Mouse (Mus musculus) embryonic facial prominence, embryonic 15.5 days (tissue): ENCODE results near the gene Arcn1. TPM values are rescaled to one million over a fixed set of nuclear protein-coding genes. Genes with fewer than 3 reads are reported as not detected.

Experiments used
- ATAC-seq: fragments of 200-750 bp; cut with Nextera tagmentation; 2 replicates; pipeline ENCODE4 v1.8.0; 2017; ENCODE audit warnings: low read depth, moderate TSS enrichment; ENCODE audit not compliant: insufficient number of reproducible peaks, low FRiP score, low TSS enrichment
- H3K27ac ChIP-seq: fragments of 300-500 bp; sonication (generic); replicated peaks from 2 replicates; pipeline ENCODE4 v1.5.1; 2015; ENCODE audit warnings: mild to moderate bottlenecking, inconsistent platforms
- H3K27me3 ChIP-seq: fragments of 300-500 bp; sonication (generic); 2 replicates; pipeline ENCODE4 v1.6.1; 2015; ENCODE audit warnings: inconsistent platforms
- H3K36me3 ChIP-seq: fragments of 300-500 bp; sonication (generic); 2 replicates; pipeline ENCODE4 v1.6.1; 2015; ENCODE audit warnings: mild to moderate bottlenecking, inconsistent platforms
- H3K4me1 ChIP-seq: fragments of 300-500 bp; sonication (generic); 2 replicates; pipeline ENCODE4 v1.6.1; 2015; ENCODE audit warnings: inconsistent platforms
- H3K4me2 ChIP-seq: fragments of 300-500 bp; sonication (generic); replicated peaks from 2 replicates; pipeline ENCODE4 v1.6.1; 2015; ENCODE audit warnings: mild to moderate bottlenecking, inconsistent platforms
- H3K4me3 ChIP-seq: fragments of 300-500 bp; sonication (generic); replicated peaks from 2 replicates; pipeline ENCODE4 v1.5.1; 2015; ENCODE audit warnings: mild to moderate bottlenecking, inconsistent platforms
- H3K9ac ChIP-seq: fragments of 300-500 bp; sonication (generic); 2 replicates; pipeline ENCODE4 v1.6.1; 2015; ENCODE audit warnings: inconsistent platforms
- H3K9me3 ChIP-seq: fragments of 300-500 bp; sonication (generic); replicated peaks from 2 replicates; pipeline ENCODE4 v1.6.1; 2016; ENCODE audit warnings: inconsistent platforms
- WGBS: fragments of 180-500 bp; shearing (Covaris S2); methylation state at CpG from one replicate; pipeline ENCODE4 v1.1.7; 2015; 5-methylcytosine and 5-hydroxymethylcytosine counted together
- polyA plus RNA-seq: library from polyadenylated mRNA; unstranded; fragments of >200 nt; fragmentation: Nextera tagmentation; extraction: Ambion mirVana; gene quantifications from 2 replicates; pipeline ENCODE4 v1.2.1, GENCODE M21; 2015

Gene Arcn1
- polyA plus RNA-seq, 1 experiment from 2014 or later, result 195 TPM

DNA sequence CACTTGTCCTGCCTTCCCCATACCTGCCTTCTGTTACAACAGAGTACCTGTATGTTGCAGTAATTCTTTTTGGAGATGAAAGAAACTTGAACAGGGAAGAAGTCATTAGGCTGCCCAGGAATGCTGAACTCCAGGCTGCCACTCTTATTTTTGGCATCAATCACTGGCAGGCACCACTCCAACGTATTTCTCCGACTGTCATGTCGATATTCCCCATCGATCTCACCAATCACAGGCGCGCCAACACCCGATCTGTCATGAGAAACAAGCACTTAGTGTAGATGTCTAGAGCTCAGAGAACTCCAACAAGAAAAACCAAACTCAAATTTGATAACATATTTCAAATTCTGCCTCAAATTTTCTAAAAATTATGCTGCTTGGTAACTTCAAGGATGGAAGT is 22.3 kb downstream of the Arcn1 start:
- H3K36me3 ChIP-seq, result peaks cover 75% of the 10 kb centered on the region
- 93% methylated on average over 7 of the region's 7 CpGs for WGBS

GRCm38 (mm10) chr9:44740663-44741192 is 26.9 kb downstream of the Arcn1 start:
- no peaks in the 10 kb centered on the region for H3K9me3 ChIP-seq
- H3K4me1 ChIP-seq, result peaks cover 19% of the 10 kb centered on the region; the same call in 1 of the 2 replicates
- peaks cover 38% of the 10 kb centered on the region for H3K36me3 ChIP-seq
- no peak overlapping the region for H3K4me3 ChIP-seq
- no peak for ATAC-seq
- no peak overlapping the region for H3K9ac ChIP-seq
- no peak overlapping the region for H3K4me2 ChIP-seq
- WGBS, result 86% methylated on average over 1 of the region's 1 CpGs
- no peak overlapping the region for H3K27ac ChIP-seq
- no peaks in the 10 kb centered on the region for H3K27me3 ChIP-seq

More for the DNA sequence above, 22.3 kb downstream of the Arcn1 start:
- H3K27ac ChIP-seq, result no peak overlapping the region
- ATAC-seq, result no peak
- no peaks in the 10 kb centered on the region for H3K9me3 ChIP-seq
- H3K4me3 ChIP-seq, result no peak overlapping the region
- no peak overlapping the region for H3K9ac ChIP-seq
- no peak overlapping the region for H3K4me2 ChIP-seq
- no peaks in the 10 kb centered on the region for H3K4me1 ChIP-seq
- H3K27me3 ChIP-seq, result no peaks in the 10 kb centered on the region

DNA sequence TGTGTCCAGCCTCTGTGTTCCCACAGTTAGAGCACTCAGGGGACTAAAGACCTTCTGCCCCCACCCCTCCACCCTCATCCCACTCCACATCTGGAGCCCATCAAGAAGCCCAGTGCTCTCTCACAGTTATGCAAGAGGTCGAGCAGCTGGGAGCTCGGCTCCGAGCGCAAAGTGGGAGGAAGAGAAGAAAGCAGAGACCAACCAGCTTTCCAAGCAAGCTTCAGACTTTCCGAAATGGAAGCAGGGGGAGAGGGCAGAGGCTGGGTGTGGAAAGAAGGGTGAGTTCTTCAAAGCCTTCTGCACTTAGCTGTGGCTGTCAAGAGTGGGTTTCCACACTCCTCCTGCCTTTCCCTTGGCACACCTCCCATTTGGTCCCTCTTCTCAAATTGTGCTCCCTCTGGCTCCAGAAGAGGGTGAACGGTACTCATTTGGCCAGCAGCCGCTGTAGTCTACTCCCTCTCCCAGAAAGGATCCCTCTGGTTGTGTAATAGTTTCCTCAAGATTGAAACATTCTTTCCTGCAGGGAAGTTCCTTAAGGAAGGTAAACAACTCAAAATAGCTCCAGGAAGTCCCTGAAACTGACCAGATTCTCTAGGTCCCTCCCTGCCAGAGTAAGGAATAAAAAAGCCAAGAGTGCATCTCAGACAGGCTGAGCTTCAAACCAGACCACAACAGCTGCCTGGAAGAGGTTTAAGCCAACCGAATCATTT is 30.2 kb downstream of the Arcn1 start:
- Histone ChIP-seq H3K9me3 (no peaks in the 10 kb centered on the region), H3K4me3 (0 out of 2 replicates have a peak overlapping the region, but pooled peaks have one; percentile 9), H3K36me3 (peaks cover 5% of the 10 kb centered on the region), H3K4me1 (peaks cover 53% of the 10 kb centered on the region), H3K27ac (peak overlapping the region; percentile 87), H3K9ac (no peak overlapping the region), H3K4me2 (peak overlapping the region; percentile 21), H3K27me3 (peaks cover 5% of the 10 kb centered on the region; the same call in 1 of the 2 replicates)
- peak; percentile 39 for ATAC-seq
- 20% methylated on average over 8 of the region's 8 CpGs for WGBS

GRCm38 (mm10) chr9:44736301-44736700 is 31.3 kb downstream of the Arcn1 start:
- WGBS, result 65% methylated on average over 2 of the region's 2 CpGs
- H3K27me3 ChIP-seq, result peaks cover 6% of the 10 kb centered on the region; the same call in 1 of the 2 replicates
- 0 out of 2 replicates have a peak overlapping the region, but pooled peaks have one; percentile 5 for H3K27ac ChIP-seq
- no peak overlapping the region for H3K4me3 ChIP-seq
- H3K36me3 ChIP-seq, result no peaks in the 10 kb centered on the region; the same call in 1 of the 2 replicates
- H3K9ac ChIP-seq, result no peak overlapping the region
- H3K4me2 ChIP-seq, result no peak overlapping the region
- no peak for ATAC-seq
- H3K4me1 ChIP-seq, result peaks cover 56% of the 10 kb centered on the region
- no peaks in the 10 kb centered on the region for H3K9me3 ChIP-seq

DNA sequence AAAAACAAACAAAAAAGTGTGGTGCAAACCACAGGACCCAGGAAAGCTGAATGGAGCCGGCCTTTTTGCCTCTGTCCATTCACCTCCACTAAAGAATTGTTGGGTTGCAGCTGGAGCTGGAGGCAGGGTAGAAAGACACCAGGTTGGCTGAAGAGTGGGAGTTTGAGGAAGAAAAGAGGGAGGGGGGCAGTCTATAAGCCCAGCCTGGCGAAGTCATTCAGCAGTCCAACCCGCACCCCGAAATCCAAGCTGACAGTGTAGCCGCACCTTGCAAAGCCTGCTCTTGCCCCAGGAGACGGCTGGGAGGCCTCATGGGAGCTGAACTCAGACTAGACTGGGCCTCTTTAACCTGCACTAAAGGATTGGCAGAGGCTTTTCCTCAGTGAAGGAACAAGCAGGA is 31.8 kb downstream of the Arcn1 start:
- 0 out of 2 replicates have a peak overlapping the region, but pooled peaks have one; percentile 5 for H3K27ac ChIP-seq
- H3K4me2 ChIP-seq, result no peak overlapping the region
- H3K4me1 ChIP-seq, result peaks cover 56% of the 10 kb centered on the region
- H3K9ac ChIP-seq, result no peak overlapping the region
- peaks cover 6% of the 10 kb centered on the region; the same call in 1 of the 2 replicates for H3K27me3 ChIP-seq
- WGBS, result 58% methylated on average over 6 of the region's 6 CpGs
- H3K9me3 ChIP-seq, result no peaks in the 10 kb centered on the region
- H3K4me3 ChIP-seq, result no peak overlapping the region
- H3K36me3 ChIP-seq, result no peaks in the 10 kb centered on the region
- no peak for ATAC-seq

GRCm38 (mm10) chr9:44734524-44735494 is 32.8 kb downstream of the Arcn1 start, which contains the start of gene Phldb1:
Phldb1 (minus strand) TSS chr9:44735198.
- H3K4me1 ChIP-seq, result peaks cover 56% of the 10 kb centered on the region
- H3K4me3 ChIP-seq, result peak within 1 kb of the TSS; percentile 63
- H3K9ac ChIP-seq, result peak within 1 kb of the TSS; percentile 37
- H3K27me3 ChIP-seq, result peaks cover 6% of the 10 kb centered on the region; the same call in 1 of the 2 replicates
- no peaks in the 10 kb centered on the region for H3K36me3 ChIP-seq
- H3K9me3 ChIP-seq, result no peaks in the 10 kb centered on the region
- peak within 1 kb of the TSS; percentile 97 for H3K4me2 ChIP-seq
- WGBS, result under 1% methylated on average over 47 of the region's 47 CpGs
- peak; percentile 83 for ATAC-seq
- H3K27ac ChIP-seq, result peak within 1 kb of the TSS; percentile 81

DNA sequence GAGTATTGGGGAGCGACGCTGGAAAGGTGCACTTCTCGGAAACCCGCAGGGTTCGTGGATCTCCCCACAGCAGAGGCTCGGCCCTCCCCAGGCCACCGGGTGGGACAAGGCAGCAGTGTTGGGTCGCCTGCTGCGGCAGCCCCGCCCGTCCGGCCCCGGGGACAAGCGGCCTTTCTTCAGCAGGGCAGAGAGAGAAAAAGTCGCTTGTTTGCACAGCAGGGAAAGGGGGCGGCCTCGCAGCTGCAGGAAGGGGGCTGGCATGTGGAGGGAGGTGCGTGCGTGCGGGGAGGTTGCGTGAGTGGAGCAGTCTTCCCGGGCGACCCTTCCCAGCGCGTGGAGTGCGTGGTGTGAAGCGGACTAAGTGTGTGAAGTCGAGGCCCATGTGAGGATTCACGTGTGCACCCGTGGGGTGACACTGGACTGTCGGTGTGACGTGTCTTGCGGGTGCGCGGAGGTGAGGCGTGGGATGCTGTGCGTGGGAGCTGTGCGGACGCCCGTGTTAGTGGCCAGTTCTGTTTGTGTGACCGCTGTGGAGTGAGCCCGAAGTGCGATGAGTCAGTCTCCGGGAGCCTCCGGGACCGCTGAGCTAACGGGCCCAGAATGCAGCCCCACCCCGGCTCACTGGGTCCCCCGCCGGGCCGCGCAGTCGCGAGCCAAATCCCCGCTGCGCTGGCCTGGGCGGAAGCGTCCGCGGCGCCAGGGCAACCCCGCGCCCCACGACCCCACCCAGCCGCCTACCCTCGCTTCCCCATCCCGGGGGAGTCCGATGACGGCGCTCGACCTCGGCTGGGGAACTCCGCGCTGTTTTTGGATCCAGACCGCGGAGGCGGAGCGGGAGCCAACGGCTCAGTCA is 33.7 kb downstream of the Arcn1 start:
- H3K4me3 ChIP-seq, result peak overlapping the region; percentile 63
- no peaks in the 10 kb centered on the region for H3K9me3 ChIP-seq
- peak overlapping the region; percentile 81 for H3K27ac ChIP-seq
- peaks cover 6% of the 10 kb centered on the region; the same call in 1 of the 2 replicates for H3K27me3 ChIP-seq
- H3K4me2 ChIP-seq, result peak overlapping the region; percentile 97
- WGBS, result 1% methylated on average over 78 of the region's 79 CpGs
- peak; percentile 34 for ATAC-seq
- peak overlapping the region; percentile 37 for H3K9ac ChIP-seq
- peaks cover 56% of the 10 kb centered on the region for H3K4me1 ChIP-seq
- H3K36me3 ChIP-seq, result no peaks in the 10 kb centered on the region

DNA sequence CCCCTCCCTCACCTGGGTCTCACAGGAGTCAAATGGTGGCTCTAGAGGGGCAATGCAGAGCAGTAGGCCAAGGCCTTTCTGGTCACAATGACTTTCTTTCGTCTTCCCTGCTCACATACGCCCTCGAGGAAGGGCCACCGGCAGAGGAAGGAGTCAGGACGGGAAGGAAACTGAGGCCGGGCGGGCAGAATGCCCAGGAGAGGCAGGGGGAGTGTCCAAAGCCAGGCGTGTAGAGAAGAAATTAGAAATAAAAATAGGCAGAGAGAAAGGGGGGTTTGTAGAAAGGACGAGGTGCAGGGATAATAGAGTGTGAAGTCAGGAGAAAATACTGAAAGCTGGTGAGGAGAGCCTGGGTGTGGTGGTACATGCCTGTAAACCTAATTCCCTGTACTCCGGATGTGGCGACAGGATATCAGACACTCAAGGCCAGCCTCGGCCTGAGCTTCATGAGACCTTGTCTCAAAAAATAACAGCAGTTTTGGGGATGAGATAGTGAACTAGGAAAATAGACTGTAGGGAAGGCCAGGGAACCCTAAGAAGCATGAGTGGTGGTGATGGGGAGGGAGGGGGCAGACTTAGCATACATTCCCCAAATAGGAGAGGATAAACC is 34.6 kb downstream of the Arcn1 start:
- WGBS, result 48% methylated on average over 12 of the region's 12 CpGs
- Histone ChIP-seq H3K27me3 (peaks cover 6% of the 10 kb centered on the region; the same call in 1 of the 2 replicates), H3K9ac (no peak overlapping the region), H3K4me1 (peaks cover 56% of the 10 kb centered on the region), H3K9me3 (no peaks in the 10 kb centered on the region), H3K36me3 (no peaks in the 10 kb centered on the region), H3K27ac (peak overlapping the region; percentile 81), H3K4me3 (peak overlapping the region; percentile 63), H3K4me2 (peak overlapping the region; percentile 97)
- ATAC-seq, result no peak

- no peak overlapping the region for H3K9ac ChIP-seq
- no peaks in the 10 kb centered on the region for H3K36me3 ChIP-seq
- peaks cover 6% of the 10 kb centered on the region; the same call in 1 of the 2 replicates for H3K27me3 ChIP-seq
- peaks cover 56% of the 10 kb centered on the region for H3K4me1 ChIP-seq
- H3K4me2 ChIP-seq, result peak overlapping the region; percentile 97; the same call in 1 of the 2 replicates
- 0 out of 2 replicates have a peak overlapping the region, but pooled peaks have one; percentile 63 for H3K27ac ChIP-seq
- no peaks in the 10 kb centered on the region for H3K9me3 ChIP-seq
- ATAC-seq, result no peak
- 76% methylated on average over 5 of the region's 5 CpGs for WGBS
- no peak overlapping the region for H3K4me3 ChIP-seq
These were observed 35.5 kb downstream of the Arcn1 start for GRCm38 (mm10) chr9:44732130-44732549.

GRCm38 (mm10) chr9:44727441-44727840 is 40.2 kb downstream of the Arcn1 start:
- 40% methylated on average over 5 of the region's 5 CpGs for WGBS

More at GRCm38 (mm10) chr9:44727441-44727840, 40.2 kb downstream of the Arcn1 start:
- peaks cover 57% of the 10 kb centered on the region for H3K4me1 ChIP-seq
- no peak overlapping the region for H3K4me3 ChIP-seq
- no peak overlapping the region for H3K27ac ChIP-seq
- peaks cover 1% of the 10 kb centered on the region; the same call in 1 of the 2 replicates for H3K27me3 ChIP-seq
- H3K9ac ChIP-seq, result no peak overlapping the region
- no peaks in the 10 kb centered on the region for H3K36me3 ChIP-seq
- H3K9me3 ChIP-seq, result no peaks in the 10 kb centered on the region
- ATAC-seq, result no peak
- H3K4me2 ChIP-seq, result no peak overlapping the region
